Mouse (Mus musculus): ENCODE measurements at regions not wholly inside any gene's neighbourhood (a gene's known extent, or its start where the extent isn't known, plus 50 kb on each side); places are given as distances from the start of the nearest gene placed in this dataset. TPM values are rescaled to one million over a fixed set of nuclear protein-coding genes. Genes with fewer than 3 reads are reported as not detected.

GRCm38 (mm10) chr1:168497801-168498200 lies 65.7 kb upstream of the Pbx1 start:
- no peaks in the 10 kb centered on the region for H3K36me3 ChIP-seq
- no peak overlapping the region for H3K27ac ChIP-seq
- no peak overlapping the region for H3K9ac ChIP-seq
- H3K27me3 ChIP-seq: no peaks in the 10 kb centered on the region
- no peaks in the 10 kb centered on the region for H3K9me3 ChIP-seq (replicated peaks)
- no peak overlapping the region for H3K4me2 ChIP-seq
- peaks cover 11% of the 10 kb centered on the region for H3K4me1 ChIP-seq (replicated peaks)
- no peak for ATAC-seq (replicated peaks; ENCODE audit: insufficient number of reproducible peaks, insufficient read depth, low FRiP score, low read depth)
- H3K4me3 ChIP-seq: no peak overlapping the region
- WGBS: 76% methylated on average over 4 of the region's 4 CpGs

- no peaks in the 10 kb centered on the region for H3K9me3 ChIP-seq (replicated peaks)
- 68% methylated on average over 13 of the region's 13 CpGs for WGBS
- H3K4me2 ChIP-seq: no peak overlapping the region
- no peak overlapping the region for H3K27ac ChIP-seq
- H3K27me3 ChIP-seq: no peaks in the 10 kb centered on the region
- H3K4me1 ChIP-seq (replicated peaks): no peaks in the 10 kb centered on the region
- no peak for ATAC-seq (replicated peaks; ENCODE audit: insufficient number of reproducible peaks, insufficient read depth, low FRiP score, low read depth)
- H3K9ac ChIP-seq: no peak overlapping the region
- H3K36me3 ChIP-seq: no peaks in the 10 kb centered on the region
- no peak overlapping the region for H3K4me3 ChIP-seq
Measured at GRCm38 (mm10) chr1:168495687-168496527, 63.8 kb upstream of the Pbx1 start.

DNA sequence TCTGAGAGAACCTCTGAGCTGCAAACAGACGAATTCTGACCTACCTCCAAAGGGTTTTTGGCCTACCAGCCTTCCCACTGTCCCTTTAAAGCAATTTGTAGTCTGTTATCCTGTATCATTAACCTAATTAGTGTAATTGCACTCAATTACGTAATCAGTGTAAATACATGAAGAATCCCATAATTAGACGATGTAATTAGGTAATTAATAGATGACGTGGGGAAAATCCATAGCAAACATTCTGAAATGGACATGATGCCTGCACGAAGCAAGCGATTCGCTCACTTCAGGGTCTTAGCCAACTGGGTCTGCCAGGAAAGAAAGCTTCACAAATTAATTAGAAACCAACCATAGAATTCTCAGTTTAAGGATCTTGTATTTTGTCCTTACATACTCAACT lies 55.4 kb upstream of the Pbx1 start:
- H3K27me3 ChIP-seq: no peaks in the 10 kb centered on the region
- no peak overlapping the region for H3K4me2 ChIP-seq
- no peak overlapping the region for H3K27ac ChIP-seq
- WGBS: 87% methylated on average over 7 of the region's 7 CpGs
- H3K36me3 ChIP-seq: no peaks in the 10 kb centered on the region
- no peak for ATAC-seq (replicated peaks; ENCODE audit: insufficient number of reproducible peaks, insufficient read depth, low FRiP score, low read depth)
- H3K9ac ChIP-seq: no peak overlapping the region
- no peaks in the 10 kb centered on the region for H3K9me3 ChIP-seq (replicated peaks)
- no peak overlapping the region for H3K4me3 ChIP-seq
- no peaks in the 10 kb centered on the region; the same call in 1 of the 2 replicates for H3K4me1 ChIP-seq (replicated peaks)

DNA sequence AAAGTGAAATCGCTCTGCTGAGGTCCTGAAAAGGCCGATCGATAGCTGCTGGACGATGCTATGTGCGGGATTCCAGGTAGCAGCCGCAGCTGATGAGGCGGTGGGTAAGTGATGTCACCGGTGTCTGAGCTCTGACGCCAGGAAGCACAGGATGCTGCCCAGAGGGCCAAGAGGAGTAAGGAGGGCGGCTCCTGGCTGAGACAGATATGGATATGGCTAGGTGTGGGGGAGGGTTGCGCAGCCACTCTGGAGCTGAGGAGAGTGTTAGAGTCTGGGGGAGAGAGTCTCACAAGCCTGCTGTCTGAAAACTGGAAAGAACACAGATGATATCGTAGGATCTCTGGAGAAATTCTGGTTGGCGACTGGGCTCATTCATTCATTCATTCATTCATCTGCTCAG lies 51.6 kb upstream of the Pbx1 start:
- WGBS: 57% methylated on average over 13 of the region's 13 CpGs
- H3K9ac ChIP-seq: no peak overlapping the region
- no peaks in the 10 kb centered on the region for H3K36me3 ChIP-seq
- H3K4me2 ChIP-seq: no peak overlapping the region
- H3K27ac ChIP-seq: no peak overlapping the region
- no peaks in the 10 kb centered on the region for H3K9me3 ChIP-seq (replicated peaks)
- no peaks in the 10 kb centered on the region; the same call in 1 of the 2 replicates for H3K4me1 ChIP-seq (replicated peaks)
- no peak overlapping the region for H3K4me3 ChIP-seq
- H3K27me3 ChIP-seq: no peaks in the 10 kb centered on the region
- no peak for ATAC-seq (replicated peaks; ENCODE audit: insufficient number of reproducible peaks, insufficient read depth, low FRiP score, low read depth)

Small RNAs in the stretch of these regions (microRNA-seq; reads per million reads assigned to microRNA genes)
- gene Mir6348: not detected
- not detected for gene Mir6354

Data from heart, embryonic 15.5 days (tissue).